Mouse (Mus musculus) MEL (cell line): ENCODE results near the gene Tmem200c.

Source experiments
- CTCF ChIP-seq, 3 experiments: IDR thresholded peaks in 2 of 3; conservative IDR thresholded peaks in 1 of 3; 2 replicates each; pipeline ENCODE4 v1.5.1; 2011 to 2012; ENCODE audit warnings: low read length in 3 of 3, low read depth in 2 of 3, mild to moderate bottlenecking in 2 of 3, improper control_type of control experiment in 1 of 3, inconsistent platforms in 1 of 3, mixed read lengths in 1 of 3, moderate library complexity in 1 of 3; ENCODE audit not compliant: control insufficient read depth in 1 of 3, insufficient read depth in 1 of 3, poor library complexity in 1 of 3, severe bottlenecking in 1 of 3
- GABPA ChIP-seq: IDR thresholded peaks from 2 replicates; pipeline ENCODE4 v1.6.1; 2012; ENCODE audit warnings: low read depth, mild to moderate bottlenecking, inconsistent platforms, low read length, improper control_type of control experiment, moderate library complexity
- GATA1 ChIP-seq: IDR thresholded peaks from 2 replicates; pipeline ENCODE4 v1.6.1; 2011; ENCODE audit warnings: low read depth, low read length, improper control_type of control experiment
- HCFC1 ChIP-seq: IDR thresholded peaks from 2 replicates; pipeline ENCODE4 v1.6.1; 2012; ENCODE audit warnings: low read depth, mild to moderate bottlenecking, inconsistent platforms, low read length, improper control_type of control experiment, moderate library complexity
- NELFE ChIP-seq: IDR thresholded peaks from 2 replicates; pipeline ENCODE4 v1.6.1; 2011; ENCODE audit warnings: low read depth, low read length, improper control_type of control experiment
- POLR2AphosphoS5 ChIP-seq: IDR thresholded peaks from 2 replicates; pipeline ENCODE4 v1.6.1; 2012; ENCODE audit warnings: low read depth, borderline replicate concordance, mild to moderate bottlenecking, inconsistent platforms, low read length, moderate library complexity, mixed read lengths
- USF1 ChIP-seq: IDR thresholded peaks from 2 replicates; pipeline ENCODE4 v1.6.1; 2014; ENCODE audit warnings: low read depth, mild to moderate bottlenecking, inconsistent platforms, low read length, improper control_type of control experiment, moderate library complexity

DNA sequence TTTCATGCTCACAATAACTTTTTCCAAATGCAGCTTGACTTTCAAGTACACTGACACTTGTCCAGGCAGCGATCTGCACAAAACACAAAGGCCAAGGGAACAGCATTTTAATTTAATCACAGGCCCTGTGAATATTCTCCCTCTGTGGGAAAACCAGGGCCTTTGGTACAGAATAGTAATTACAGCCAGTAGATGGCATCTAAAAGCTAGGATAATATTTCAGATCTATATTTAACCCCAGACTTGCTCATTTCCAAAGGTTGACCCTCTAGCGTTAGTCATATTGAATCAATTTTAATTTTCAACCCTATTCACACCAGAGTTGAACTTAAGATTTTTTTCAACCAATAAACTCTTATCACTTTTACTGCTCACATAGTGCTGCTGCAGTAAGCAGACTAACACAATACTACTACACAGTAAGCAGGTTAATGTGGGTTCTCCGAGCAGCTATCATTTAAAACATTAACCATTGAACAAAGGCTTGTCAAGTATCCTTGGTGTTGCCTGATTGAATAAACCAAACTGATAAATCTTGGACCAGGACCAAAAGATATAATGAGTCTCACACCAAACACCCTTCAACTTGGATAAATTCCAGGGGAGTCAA is 57.2 kb downstream of the Tmem200c start:
- TF ChIP-seq GATA1 = no peak
- TF ChIP-seq CTCF (IDR thresholded peaks at IDR 0.05 in 2 of 3, conservative IDR thresholded peaks at IDR 0.05 in 1 of 3; ENCODE audit: control insufficient read depth in 1 of 3, insufficient read depth in 1 of 3, low read depth in 2 of 3, low read length in 3 of 3, poor library complexity in 1 of 3, severe bottlenecking in 1 of 3) = no peak
- no peak for TF ChIP-seq USF1
- TF ChIP-seq HCFC1 = no peak
- TF ChIP-seq NELFE = no peak
- TF ChIP-seq GABPA = no peak
- no peak for TF ChIP-seq POLR2AphosphoS5
